9 mouse cellular contexts compared by ENCODE assay signal in the genomic region with DNA sequence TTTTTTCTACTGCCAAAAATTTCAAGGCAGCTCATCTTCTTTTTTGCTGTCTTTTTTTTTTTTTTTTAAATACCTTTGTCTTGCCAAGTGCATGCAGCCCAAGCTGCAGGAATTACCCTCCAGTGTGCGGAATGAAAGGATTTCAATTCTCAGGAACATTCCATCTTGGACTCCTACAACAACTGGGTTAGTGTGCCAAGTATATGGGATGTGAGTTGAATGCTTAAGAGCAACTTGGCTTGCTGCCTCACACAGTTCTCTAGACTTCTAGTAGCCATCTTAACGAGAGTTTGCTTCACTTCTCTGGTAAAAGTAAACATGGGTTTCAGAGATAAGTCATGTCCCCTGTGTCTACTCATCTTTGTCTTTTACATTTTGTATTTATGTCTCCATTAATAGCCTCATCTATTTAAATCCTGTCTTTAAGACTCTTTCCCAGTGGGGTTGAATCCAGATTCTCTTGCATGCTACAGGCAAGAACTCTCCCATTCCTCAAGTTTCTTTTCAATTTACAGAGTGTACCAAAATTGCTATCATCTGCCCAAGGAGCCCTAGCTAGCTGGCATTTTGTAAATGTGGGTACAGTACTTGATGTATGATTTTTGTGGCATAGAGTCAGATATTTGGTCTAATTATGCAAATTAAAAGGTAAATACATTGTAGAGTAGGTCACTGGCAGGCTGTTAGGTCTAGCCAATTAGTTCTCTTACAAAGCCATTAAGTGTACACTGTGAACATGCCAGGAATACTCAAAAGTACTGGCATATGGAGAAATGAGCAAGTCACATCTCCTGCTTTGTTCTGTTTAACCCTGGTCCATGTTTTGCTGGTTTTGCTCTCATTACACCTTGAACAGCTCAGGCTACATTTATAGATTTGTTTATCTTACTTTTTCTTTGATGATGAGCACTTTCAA. TPM values are rescaled to one million over a fixed set of nuclear protein-coding genes. Genes with fewer than 3 reads are reported as not detected.
DNase-seq lines count a peak whose midpoint lies in the region; ATAC-seq lines count a peak whose summit lies in the region.
"Had no signal": no experiment of that assay in that cellular context is flagged by ENCODE, and none has a peak within 500 bp of the region (broad histone marks: within the 10 kb centered on the region; RNA-seq: fewer than 3 reads in every experiment).

No protein-coding gene starts in this region.

- H3K9me3 ChIP-seq in midbrain, embryonic 13.5 days: no peaks in the 10 kb centered on the region
- H3K9me3 ChIP-seq: liver, embryonic 13.5 days had no signal

- no peaks in the 10 kb centered on the region for H3K36me3 ChIP-seq in midbrain, embryonic 13.5 days
- H3K36me3 ChIP-seq: liver, embryonic 13.5 days had no signal

- no peak overlapping the region for H3K9ac ChIP-seq in midbrain, embryonic 13.5 days (replicated peaks)
- H3K9ac ChIP-seq: liver, embryonic 13.5 days had no signal

- no peaks in the 10 kb centered on the region for H3K4me1 ChIP-seq in midbrain, embryonic 13.5 days (replicated peaks)
- H3K4me1 ChIP-seq: liver, embryonic 13.5 days had no signal

- H3K4me3 ChIP-seq in midbrain, embryonic 13.5 days (replicated peaks): no peak overlapping the region
- H3K4me3 ChIP-seq: liver, embryonic 13.5 days had no signal

- 63% methylated on average over 2 of the region's 2 CpGs for WGBS in midbrain, embryonic 13.5 days

- 0 out of 2 replicates have a peak overlapping the region, but pooled peaks have one; percentile 39 for H3K27ac ChIP-seq in midbrain, embryonic 13.5 days
- H3K27ac ChIP-seq: liver, embryonic 13.5 days had no signal

- peaks cover 11% of the 10 kb centered on the region; the same call in 1 of the 2 replicates for H3K27me3 ChIP-seq in midbrain, embryonic 13.5 days
- H3K27me3 ChIP-seq: liver, embryonic 13.5 days had no signal

- DNase-seq in cerebellum, adult 11 months: peak; percentile 6
- peak; percentile 3 to 25 for DNase-seq in cerebellum, postnatal 36 days
- DNase-seq in layer of hippocampus, adult 9-11 months: peak; percentile 14
- DNase-seq in adrenal gland, postnatal 10 days: no peak
- DNase-seq: liver, embryonic 13.5 days had no signal

- H3K4me2 ChIP-seq in midbrain, embryonic 13.5 days (replicated peaks): no peak overlapping the region
- H3K4me2 ChIP-seq: liver, embryonic 13.5 days had no signal

- ATAC-seq in cerebellum, adult (ENCODE audit: insufficient number of reproducible peaks, low FRiP score, low TSS enrichment): no peak
- ATAC-seq in midbrain, embryonic 13.5 days: peak; percentile 66; the same call in 1 of the 2 replicates
- ATAC-seq in CD4-positive, CD25-positive, alpha-beta regulatory T cell, adult 4 months: no peak
- no peak for ATAC-seq in monocyte, adult 5-6 weeks (replicated peaks; ENCODE audit: insufficient number of reproducible peaks, low FRiP score, low TSS enrichment, poor library complexity, severe bottlenecking)

RNA-seq across cellular contexts. Expression of a gene that starts 35.4 kb away (rescaled TPM):
- 16.7 and 18.3 TPM in 2 replicates for polyA plus RNA-seq in midbrain, embryonic 13.5 days (2015; fragmentation: Nextera tagmentation; extraction: Ambion mirVana)
- 10 to 100 TPM; 19.2 to 20.9 TPM for polyA plus RNA-seq in CD4-positive, CD25-positive, alpha-beta regulatory T cell, adult 4 months (2017; shearing (Covaris generic))
- 8.7 to 24.8 TPM (median 10.1 TPM) in 3 replicates for total RNA-seq in monocyte, adult 5-6 weeks (2017)
- 10 to 100 TPM; 25.1 to 34.2 TPM for total RNA-seq in adrenal gland, postnatal 10 days (2021)
